Mouse (Mus musculus): ENCODE data around the gene Lnx2. TPM values are rescaled to one million over a fixed set of nuclear protein-coding genes. Genes with fewer than 3 reads are reported as not detected.

Lnx2 gene
- polyA plus RNA-seq, 1 experiment from 2014 or later: 12.4 TPM

GRCm38 (mm10) chr5:147003303-147003702, 73.1 kb downstream of the Lnx2 start:
- Histone ChIP-seq H3K36me3 (ENCODE audit: insufficient read depth, low read length) (no peaks in the 10 kb centered on the region), H3K27ac (no peak overlapping the region), H3K4me3 (replicated peaks; ENCODE audit: low read depth, low read length) (no peak overlapping the region), H3K4me2 (ENCODE audit: low read length) (no peak overlapping the region), H3K27me3 (ENCODE audit: insufficient read depth, low read length) (no peaks in the 10 kb centered on the region), H3K4me1 (replicated peaks; ENCODE audit: insufficient read depth, low read length) (no peaks in the 10 kb centered on the region), H3K9me3 (replicated peaks; ENCODE audit: low read length) (no peaks in the 10 kb centered on the region), H3K9ac (ENCODE audit: low read depth, low read length) (no peak overlapping the region)
- TF ChIP-seq CTCF (IDR thresholded peaks at IDR 0.05; ENCODE audit: low read depth): no peak; the same call in 1 of the 2 replicates
- ATAC-seq (replicated peaks; ENCODE audit: low FRiP score, low read depth) (no peak), DNase-seq (ENCODE audit: low spot score) (no peak)
- WGBS: 65% methylated on average over 1 of the region's 1 CpGs

GRCm38 (mm10) chr5:147001312-147001711, 75.1 kb downstream of the Lnx2 start:
- no peak for ATAC-seq (replicated peaks; ENCODE audit: low FRiP score, low read depth)
- Histone ChIP-seq H3K27ac (no peak overlapping the region), H3K4me1 (replicated peaks; ENCODE audit: insufficient read depth, low read length) (no peaks in the 10 kb centered on the region), H3K9ac (ENCODE audit: low read depth, low read length) (no peak overlapping the region), H3K9me3 (replicated peaks; ENCODE audit: low read length) (no peaks in the 10 kb centered on the region), H3K36me3 (ENCODE audit: insufficient read depth, low read length) (no peaks in the 10 kb centered on the region), H3K27me3 (ENCODE audit: insufficient read depth, low read length) (no peaks in the 10 kb centered on the region), H3K4me3 (replicated peaks; ENCODE audit: low read depth, low read length) (no peak overlapping the region), H3K4me2 (ENCODE audit: low read length) (no peak overlapping the region)
- 86% methylated on average over 4 of the region's 4 CpGs for WGBS
- TF ChIP-seq CTCF (IDR thresholded peaks at IDR 0.05; ENCODE audit: low read depth): peak; percentile 30; the same call in 1 of the 2 replicates
- no peak for DNase-seq (ENCODE audit: low spot score)

- no peak for ATAC-seq (replicated peaks; ENCODE audit: low FRiP score, low read depth)
- Histone ChIP-seq H3K27ac (no peak overlapping the region), H3K9me3 (replicated peaks; ENCODE audit: low read length) (no peaks in the 10 kb centered on the region), H3K4me2 (ENCODE audit: low read length) (no peak overlapping the region), H3K27me3 (ENCODE audit: insufficient read depth, low read length) (no peaks in the 10 kb centered on the region), H3K36me3 (ENCODE audit: insufficient read depth, low read length) (no peaks in the 10 kb centered on the region), H3K4me1 (replicated peaks; ENCODE audit: insufficient read depth, low read length) (no peaks in the 10 kb centered on the region), H3K4me3 (replicated peaks; ENCODE audit: low read depth, low read length) (no peak overlapping the region), H3K9ac (ENCODE audit: low read depth, low read length) (no peak overlapping the region)
- no peak for TF ChIP-seq CTCF (IDR thresholded peaks at IDR 0.05; ENCODE audit: low read depth)
- WGBS: 92% methylated on average over 12 of the region's 12 CpGs
- DNase-seq (ENCODE audit: low spot score): no peak
These were observed 77.6 kb downstream of the Lnx2 start for GRCm38 (mm10) chr5:146998802-146999201.

GRCm38 (mm10) chr5:146996812-146997211, 79.6 kb downstream of the Lnx2 start:
- Histone ChIP-seq H3K36me3 (ENCODE audit: insufficient read depth, low read length) (no peaks in the 10 kb centered on the region), H3K9ac (ENCODE audit: low read depth, low read length) (no peak overlapping the region), H3K4me2 (ENCODE audit: low read length) (no peak overlapping the region), H3K4me3 (replicated peaks; ENCODE audit: low read depth, low read length) (no peak overlapping the region), H3K27ac (no peak overlapping the region), H3K4me1 (replicated peaks; ENCODE audit: insufficient read depth, low read length) (no peaks in the 10 kb centered on the region), H3K9me3 (replicated peaks; ENCODE audit: low read length) (no peaks in the 10 kb centered on the region), H3K27me3 (ENCODE audit: insufficient read depth, low read length) (no peaks in the 10 kb centered on the region)
- TF ChIP-seq CTCF (IDR thresholded peaks at IDR 0.05; ENCODE audit: low read depth): 0 out of 2 replicates have a peak, but pooled peaks have one; percentile 12
- DNase-seq (ENCODE audit: low spot score): no peak
- ATAC-seq (replicated peaks; ENCODE audit: low FRiP score, low read depth): no peak
- 86% methylated on average over 7 of the region's 7 CpGs for WGBS

- Histone ChIP-seq H3K9me3 (replicated peaks; ENCODE audit: low read length) (no peaks in the 10 kb centered on the region), H3K4me1 (replicated peaks; ENCODE audit: insufficient read depth, low read length) (no peaks in the 10 kb centered on the region), H3K9ac (ENCODE audit: low read depth, low read length) (no peak overlapping the region), H3K27ac (no peak overlapping the region), H3K36me3 (ENCODE audit: insufficient read depth, low read length) (no peaks in the 10 kb centered on the region), H3K4me3 (replicated peaks; ENCODE audit: low read depth, low read length) (no peak overlapping the region), H3K27me3 (ENCODE audit: insufficient read depth, low read length) (no peaks in the 10 kb centered on the region), H3K4me2 (ENCODE audit: low read length) (no peak overlapping the region)
- 49% methylated on average over 6 of the region's 6 CpGs for WGBS
- TF ChIP-seq CTCF (IDR thresholded peaks at IDR 0.05; ENCODE audit: low read depth): no peak
- DNase-seq (ENCODE audit: low spot score) (no peak), ATAC-seq (replicated peaks; ENCODE audit: low FRiP score, low read depth) (no peak)
These were observed 81.4 kb downstream of the Lnx2 start for GRCm38 (mm10) chr5:146994973-146995372.

GRCm38 (mm10) chr5:146993509-146993908, 82.9 kb downstream of the Lnx2 start:
- no peaks in the 10 kb centered on the region for H3K27me3 ChIP-seq (ENCODE audit: insufficient read depth, low read length)
- H3K27ac ChIP-seq: no peak overlapping the region
- H3K4me1 ChIP-seq (replicated peaks; ENCODE audit: insufficient read depth, low read length): no peaks in the 10 kb centered on the region
- ATAC-seq (replicated peaks; ENCODE audit: low FRiP score, low read depth) (no peak), DNase-seq (ENCODE audit: low spot score) (no peak)
- H3K4me3 ChIP-seq (replicated peaks; ENCODE audit: low read depth, low read length): no peak overlapping the region
- no peak overlapping the region for H3K9ac ChIP-seq (ENCODE audit: low read depth, low read length)
- no peaks in the 10 kb centered on the region for H3K36me3 ChIP-seq (ENCODE audit: insufficient read depth, low read length)
- H3K4me2 ChIP-seq (ENCODE audit: low read length): no peak overlapping the region
- WGBS: 60% methylated on average over 8 of the region's 8 CpGs
- no peaks in the 10 kb centered on the region for H3K9me3 ChIP-seq (replicated peaks; ENCODE audit: low read length)
- no peak for TF ChIP-seq CTCF (IDR thresholded peaks at IDR 0.05; ENCODE audit: low read depth)

- no peaks in the 10 kb centered on the region for H3K27me3 ChIP-seq (ENCODE audit: insufficient read depth, low read length)
These were observed 87.3 kb downstream of the Lnx2 start for GRCm38 (mm10) chr5:146989051-146989450.

More at GRCm38 (mm10) chr5:146989051-146989450, 87.3 kb downstream of the Lnx2 start:
- H3K4me2 ChIP-seq (ENCODE audit: low read length): no peak overlapping the region
- no peak overlapping the region for H3K9ac ChIP-seq (ENCODE audit: low read depth, low read length)
- H3K36me3 ChIP-seq (ENCODE audit: insufficient read depth, low read length): no peaks in the 10 kb centered on the region
- no peaks in the 10 kb centered on the region for H3K9me3 ChIP-seq (replicated peaks; ENCODE audit: low read length)
- H3K4me1 ChIP-seq (replicated peaks; ENCODE audit: insufficient read depth, low read length): peaks cover 7% of the 10 kb centered on the region
- no peak for DNase-seq (ENCODE audit: low spot score)
- H3K4me3 ChIP-seq (replicated peaks; ENCODE audit: low read depth, low read length): no peak overlapping the region
- ATAC-seq (replicated peaks; ENCODE audit: low FRiP score, low read depth): no peak
- TF ChIP-seq CTCF (IDR thresholded peaks at IDR 0.05; ENCODE audit: low read depth): no peak
- WGBS: 48% methylated on average over 5 of the region's 5 CpGs
- no peak overlapping the region for H3K27ac ChIP-seq
